Mouse (Mus musculus) ES-CJ7 (cell line): ENCODE measurements around the gene Zfp36l2.
A peak's percentile ranks its signal among the peaks of the same experiment; 100 is the strongest.
"Not testable (repeated sequence)": the region's sequence is repeated elsewhere in the genome, so short reads cannot be mapped to it uniquely, and the experiment has no call there.

Experiments
- DNase-seq: peaks from one replicate; pipeline ENCODE4 v3.0.0; 2011; ENCODE audit warnings: low read depth, low spot score

Gene Zfp36l2

GRCm38 (mm10) chr17:84187727-84188373, at the start of gene Zfp36l2:
TSS of gene Zfp36l2 (minus strand) at chr17:84187947.
- DNase-seq = peak; percentile 87

DNA sequence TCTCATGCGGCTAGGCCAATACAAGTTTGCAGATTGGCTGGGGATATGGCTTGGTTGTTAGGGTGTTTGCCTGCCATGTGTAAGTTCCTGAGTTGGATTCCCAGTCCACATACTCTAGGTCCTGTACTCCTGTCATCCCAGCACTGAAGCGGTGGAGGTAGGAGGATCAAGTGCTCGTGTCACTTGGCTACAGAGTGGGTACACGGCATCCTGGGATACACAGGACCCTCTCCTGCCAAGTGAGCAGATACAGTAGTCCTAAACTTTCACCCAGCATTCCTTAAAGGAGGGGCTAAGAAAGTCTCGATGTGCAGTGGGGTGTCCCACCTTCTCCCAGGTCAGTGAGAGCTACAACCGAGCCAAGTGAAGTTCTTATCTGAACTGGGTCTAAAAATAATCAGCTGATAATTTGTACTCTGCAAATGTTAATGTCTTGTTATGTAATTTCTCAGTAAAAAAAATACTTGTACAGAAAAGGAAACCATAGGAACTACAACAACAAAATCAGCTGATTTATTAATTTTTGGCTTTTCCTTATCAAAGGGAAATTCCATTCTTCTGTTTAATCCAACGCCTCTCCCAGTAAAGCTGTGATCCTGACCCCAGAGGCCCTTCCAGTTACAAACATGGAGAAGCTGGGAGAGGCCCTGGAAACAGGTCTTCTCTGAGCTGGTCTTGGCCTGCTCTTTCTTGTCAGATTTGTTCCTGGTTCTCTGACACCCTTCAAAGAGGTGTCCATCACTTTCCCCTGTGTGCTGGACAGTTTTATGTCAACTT, 49.2 kb upstream of the Zfp36l2 start:
- no peak for DNase-seq

DNA sequence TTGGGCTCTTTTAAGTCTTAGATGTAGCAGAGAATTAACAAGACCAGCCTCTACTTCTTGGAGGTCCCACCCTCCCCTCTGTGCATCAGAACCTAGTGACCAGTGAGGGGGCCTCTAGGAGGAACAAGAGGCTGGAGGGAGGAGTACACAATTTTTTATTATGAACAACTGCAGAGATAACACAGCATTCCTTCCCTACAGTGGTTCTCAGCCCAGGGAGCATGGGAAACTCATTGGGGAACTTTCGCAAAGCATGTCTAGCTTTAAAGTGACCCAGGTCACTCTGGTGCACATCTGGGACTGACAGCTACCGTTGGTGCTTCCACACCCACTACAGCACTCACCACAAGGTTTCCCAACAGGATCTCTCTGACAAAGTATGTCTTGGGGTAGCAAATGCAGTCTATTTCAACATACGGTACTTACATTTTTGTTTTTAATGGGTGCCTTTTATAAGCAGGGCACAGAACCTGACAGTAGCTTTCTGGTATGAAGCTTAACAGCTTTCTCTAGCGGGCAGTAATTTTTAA, 47.7 kb upstream of the Zfp36l2 start:
- no peak for DNase-seq

GRCm38 (mm10) chr17:84234785-84235184, 47.0 kb upstream of the Zfp36l2 start:
- DNase-seq = not testable (repeated sequence)

DNA sequence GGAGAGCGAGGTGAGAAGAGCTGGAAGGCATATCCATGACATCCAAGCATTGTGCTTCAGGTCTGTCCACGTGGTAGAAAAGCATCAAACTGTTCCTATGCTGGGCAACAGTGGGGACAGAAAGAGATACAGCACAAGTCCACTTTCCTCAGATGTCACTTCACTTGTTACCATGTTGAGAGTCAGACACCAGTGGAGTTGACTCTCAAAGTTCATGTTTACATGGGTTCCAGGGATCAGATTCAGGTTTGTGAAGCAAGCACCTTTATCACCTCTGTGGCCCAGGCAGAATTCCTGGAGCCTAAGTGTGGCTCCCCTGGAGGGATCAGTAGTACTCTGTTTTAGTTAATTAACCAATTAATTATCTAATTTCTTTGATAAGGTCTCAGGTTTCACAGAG, 46.0 kb upstream of the Zfp36l2 start:
- no peak for DNase-seq

GRCm38 (mm10) chr17:84231361-84231760, 43.6 kb upstream of the Zfp36l2 start:
- no peak for DNase-seq

DNA sequence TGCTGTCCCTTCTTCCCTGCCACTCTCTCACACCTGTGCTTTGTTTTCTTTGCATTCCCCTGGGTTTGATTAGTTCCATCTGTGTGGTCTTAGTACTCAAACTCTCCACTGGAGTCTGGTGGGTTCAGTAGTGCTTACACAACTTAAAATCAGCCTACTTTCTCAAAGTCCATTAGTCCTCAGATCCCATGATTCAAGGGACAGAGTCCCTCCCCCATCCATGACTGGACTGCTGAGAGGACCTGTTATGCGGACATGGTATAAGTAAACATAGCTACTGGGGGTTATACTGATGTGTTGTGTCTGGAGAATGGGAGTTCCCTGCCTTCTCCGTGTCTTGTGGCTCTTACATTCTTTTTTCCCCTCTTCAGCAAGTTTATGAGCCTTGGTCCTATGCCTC, 40.5 kb upstream of the Zfp36l2 start:
- no peak for DNase-seq

DNA sequence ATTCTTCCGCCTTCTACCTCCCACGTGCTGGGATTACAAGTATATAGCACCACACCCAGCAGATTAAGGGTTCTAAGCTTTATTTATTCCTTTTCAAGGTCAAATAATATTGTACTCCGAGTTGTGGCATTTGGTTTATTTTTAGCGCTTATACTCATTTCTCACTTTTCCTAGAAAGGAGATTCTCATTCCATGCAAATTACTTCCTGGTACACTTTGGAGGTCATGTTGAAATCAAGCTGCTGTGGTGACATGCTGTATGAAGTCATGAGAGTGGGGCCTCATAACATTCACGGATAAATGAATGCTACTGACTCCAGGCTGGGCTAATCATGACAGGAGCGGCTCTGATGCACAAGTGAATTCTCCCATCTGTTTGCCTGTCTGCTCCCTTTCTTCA, 38.9 kb upstream of the Zfp36l2 start:
- no peak for DNase-seq

- no peak for DNase-seq
These were observed 38.5 kb upstream of the Zfp36l2 start for GRCm38 (mm10) chr17:84226231-84226630.

DNA sequence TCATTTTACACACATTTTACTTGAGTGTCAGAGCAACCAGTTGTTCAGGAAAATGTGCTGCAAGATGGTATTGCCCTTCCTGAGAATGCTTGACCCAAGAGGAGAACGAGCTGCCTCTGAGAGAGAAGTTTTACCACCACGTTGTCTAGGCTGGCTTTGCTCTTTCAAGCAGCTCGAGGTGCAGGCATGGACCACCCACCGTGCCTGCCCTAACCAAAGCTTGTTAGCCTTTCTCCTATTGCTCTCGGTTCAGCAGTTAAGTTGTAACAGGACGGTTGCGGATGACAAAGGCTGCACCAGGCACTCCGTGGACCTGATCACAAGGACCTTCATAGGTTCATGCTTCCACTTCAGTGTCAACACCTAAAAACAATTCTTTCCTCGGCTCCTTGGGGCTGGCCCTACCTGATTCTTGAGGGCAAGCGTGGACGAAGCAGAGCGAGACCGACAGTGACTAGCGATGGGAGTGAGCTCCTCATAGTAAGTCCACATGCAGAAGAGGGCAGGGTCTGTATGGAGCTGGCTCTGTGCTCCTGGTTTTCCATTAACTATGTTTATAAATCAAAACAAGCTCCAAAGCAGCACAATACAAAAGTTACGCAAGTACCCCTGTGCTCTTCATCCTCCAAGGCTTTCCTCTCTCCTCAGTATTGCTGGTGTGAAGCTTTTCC, 36.6 kb upstream of the Zfp36l2 start:
- no peak for DNase-seq

DNA sequence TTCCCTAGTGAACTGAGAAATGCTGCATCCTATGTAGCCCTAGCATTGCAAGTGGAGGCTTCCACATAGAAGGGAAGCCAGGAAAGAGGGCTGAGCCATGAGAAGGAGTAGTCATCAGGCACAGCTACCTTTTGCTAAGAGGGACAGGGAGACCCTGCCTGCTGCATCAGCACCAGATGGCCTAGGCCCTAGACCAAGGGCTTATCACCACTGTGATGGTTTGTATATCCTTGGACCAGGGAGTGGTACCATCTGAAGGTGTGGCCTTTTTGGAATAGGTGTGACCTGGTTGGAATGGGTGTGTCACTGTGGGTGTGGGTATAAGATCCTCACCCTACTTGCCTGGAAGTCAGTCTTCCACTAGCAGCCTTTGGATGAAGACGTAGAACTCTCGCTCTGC, 31.1 kb upstream of the Zfp36l2 start:
- DNase-seq = not testable (repeated sequence)

DNA sequence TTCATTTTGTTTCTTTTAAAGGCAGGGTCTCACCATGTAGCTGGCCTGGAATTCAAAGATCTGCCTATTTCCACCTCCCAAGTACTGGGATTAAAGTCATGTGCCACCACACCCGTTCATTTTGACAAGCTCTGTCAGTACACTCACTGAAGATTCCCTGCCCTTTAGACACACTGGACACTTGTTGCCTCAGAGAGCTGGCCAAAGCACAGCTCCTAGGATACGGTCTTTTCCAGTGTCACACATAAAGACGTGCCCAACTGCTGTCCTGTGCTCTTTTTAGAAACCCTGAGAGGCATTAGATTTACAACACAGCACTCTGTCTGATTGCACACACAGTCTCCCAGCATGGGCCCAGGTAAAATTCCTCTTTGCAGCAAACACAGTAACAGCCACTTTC, 29.9 kb upstream of the Zfp36l2 start:
- DNase-seq = no peak

DNA sequence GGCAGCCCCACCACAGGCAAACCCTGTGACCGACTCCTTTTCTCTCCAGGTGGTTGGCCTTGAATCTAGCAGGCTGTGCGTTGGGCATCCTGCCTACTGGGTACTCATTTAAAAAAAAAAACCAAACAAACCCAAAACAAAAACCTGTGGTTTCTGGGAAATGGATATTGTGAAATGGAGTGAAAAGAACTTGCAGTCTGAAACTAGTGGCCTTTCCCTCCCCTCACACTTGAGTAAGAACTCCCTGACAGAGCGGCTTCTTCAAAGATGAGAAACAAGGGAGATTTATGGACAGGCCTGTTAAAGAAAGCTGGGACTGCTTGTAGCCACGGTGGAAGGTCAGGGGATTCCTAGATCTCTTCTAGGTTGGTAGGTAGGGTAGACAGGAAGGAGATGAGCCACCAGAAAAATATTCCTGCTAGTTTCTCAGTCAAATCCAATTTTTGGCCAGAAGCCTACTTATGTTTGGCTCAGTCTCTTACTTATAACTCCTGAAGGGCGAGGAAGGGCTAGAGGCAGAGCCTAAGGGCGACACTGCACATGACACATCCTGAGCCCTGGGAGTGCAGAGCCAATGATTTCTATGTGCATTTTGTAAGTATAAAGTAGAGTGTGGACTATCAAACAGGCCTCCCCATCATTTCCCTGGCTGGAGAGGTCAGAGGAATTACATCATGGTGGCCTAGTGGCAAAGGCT, 27.7 kb upstream of the Zfp36l2 start:
- no peak for DNase-seq

- no peak for DNase-seq
These were observed 25.7 kb upstream of the Zfp36l2 start for GRCm38 (mm10) chr17:84213464-84213863.

DNA sequence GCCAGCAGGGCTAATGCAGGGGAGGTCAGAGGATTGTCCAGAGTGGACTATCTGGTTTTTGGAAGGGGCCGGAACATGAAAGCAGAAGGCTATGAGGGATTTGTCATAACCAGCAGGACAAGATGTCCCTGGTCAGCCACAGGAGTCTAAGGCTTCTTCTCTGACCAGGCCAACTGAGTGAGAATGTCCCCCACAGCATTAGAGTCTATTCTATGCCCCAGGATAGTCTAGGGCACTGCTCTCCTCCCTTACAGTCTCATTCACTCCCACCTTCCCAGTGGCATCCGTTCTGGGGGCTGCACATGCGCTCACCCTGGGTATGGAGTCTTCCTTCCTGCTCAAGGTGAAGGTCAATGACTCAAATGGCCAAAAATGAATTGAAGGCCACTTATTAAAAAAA, 19.9 kb upstream of the Zfp36l2 start:
- DNase-seq = no peak

GRCm38 (mm10) chr17:84206239-84206638, 18.5 kb upstream of the Zfp36l2 start:
- DNase-seq = no peak

DNA sequence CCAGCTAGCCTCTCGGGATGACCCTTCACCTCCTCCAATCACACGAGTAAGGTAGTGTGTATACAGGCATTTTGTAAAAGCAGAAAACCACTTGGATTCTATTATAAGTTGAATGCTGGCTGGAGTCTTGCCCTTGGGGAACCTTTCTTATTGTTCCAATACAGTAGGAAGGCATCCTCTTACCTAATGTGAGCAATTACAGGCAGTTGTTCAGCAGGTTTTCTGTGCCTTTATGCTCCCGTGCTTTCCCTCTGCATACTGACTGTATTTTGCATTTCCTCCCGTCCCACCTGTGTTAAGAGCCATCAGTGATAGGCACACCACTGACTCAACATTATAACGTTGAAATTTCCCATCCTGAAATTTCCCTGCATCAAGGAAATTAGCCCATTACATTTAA, 17.2 kb upstream of the Zfp36l2 start:
- DNase-seq = no peak

GRCm38 (mm10) chr17:84203340-84203739, 15.6 kb upstream of the Zfp36l2 start:
- no peak for DNase-seq

DNA sequence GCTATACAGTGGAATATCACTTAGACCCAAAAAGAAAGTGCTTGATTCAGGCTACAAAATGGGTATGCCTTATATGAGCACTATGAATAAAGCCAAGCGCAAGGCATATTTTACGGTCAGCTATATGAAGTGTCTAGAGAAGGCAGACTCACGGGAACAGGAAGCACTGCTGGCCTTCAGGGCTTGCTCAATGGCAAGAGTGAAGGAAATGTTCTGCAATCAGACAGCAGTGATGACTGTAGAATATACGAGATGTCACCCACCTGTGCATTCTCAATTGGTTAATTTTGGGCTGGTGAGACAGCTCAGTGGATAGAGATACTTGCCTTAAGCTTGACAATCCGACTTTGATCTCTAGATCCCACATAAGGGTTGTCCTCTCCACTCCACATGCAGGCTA, 13.4 kb upstream of the Zfp36l2 start:
- no peak for DNase-seq

- DNase-seq = no peak
These were observed 10.2 kb upstream of the Zfp36l2 start for GRCm38 (mm10) chr17:84197912-84198344.

DNA sequence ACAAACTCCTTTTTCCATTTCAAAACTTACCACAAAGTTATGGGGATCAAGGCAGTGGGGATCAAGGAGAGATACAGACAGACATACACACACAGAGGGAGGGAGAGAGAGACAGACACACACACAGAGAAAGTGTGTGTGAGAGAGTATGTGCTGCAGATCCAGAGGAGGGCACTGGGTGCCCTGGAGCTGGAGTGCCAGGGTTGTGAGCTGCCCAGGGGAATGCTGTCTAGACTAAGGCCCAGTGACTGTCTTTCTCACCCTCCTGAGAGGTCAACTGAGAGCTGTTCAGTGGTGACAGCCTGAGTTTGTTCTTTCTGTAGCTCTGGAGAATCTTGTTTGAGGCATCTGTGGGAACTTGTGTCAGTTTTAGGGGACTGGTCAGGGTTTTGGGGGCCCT, 8.6 kb upstream of the Zfp36l2 start:
- no peak for DNase-seq

- DNase-seq = no peak
These were observed 8.1 kb upstream of the Zfp36l2 start for GRCm38 (mm10) chr17:84195835-84196234.
